Mouse (Mus musculus) thymus, postnatal 0 days (tissue): ENCODE results near the gene Gtf3c4. TPM values are rescaled to one million over a fixed set of nuclear protein-coding genes. Genes with fewer than 3 reads are reported as not detected.

Experiments used
- DNase-seq: peaks from one replicate; pipeline ENCODE4 v3.0.0-alpha.2; 2015; ENCODE audit warnings: low spot score
- polyA plus RNA-seq: library from polyadenylated mRNA; unstranded; fragments of >200 nt; fragmentation: Nextera tagmentation; extraction: Ambion mirVana; gene quantifications from 2 replicates; pipeline ENCODE4 v1.2.1, GENCODE M21; 2015

Gtf3c4 gene
- 7.0 and 7.8 TPM in 2 replicates for polyA plus RNA-seq

GRCm38 (mm10) chr2:28840222-28840951 is at the start of gene Gtf3c4, which contains the start of gene Ddx31:
Gtf3c4 (minus strand) TSS chr2:28840360.
Ddx31 (plus strand) TSS chr2:28840406.
- peak; percentile 96 for DNase-seq

- DNase-seq = no peak
Observed at GRCm38 (mm10) chr2:28884914-28885313, 44.8 kb upstream of the Gtf3c4 start.

- no peak for DNase-seq
Observed at GRCm38 (mm10) chr2:28882826-28883485, 42.8 kb upstream of the Gtf3c4 start.

DNA sequence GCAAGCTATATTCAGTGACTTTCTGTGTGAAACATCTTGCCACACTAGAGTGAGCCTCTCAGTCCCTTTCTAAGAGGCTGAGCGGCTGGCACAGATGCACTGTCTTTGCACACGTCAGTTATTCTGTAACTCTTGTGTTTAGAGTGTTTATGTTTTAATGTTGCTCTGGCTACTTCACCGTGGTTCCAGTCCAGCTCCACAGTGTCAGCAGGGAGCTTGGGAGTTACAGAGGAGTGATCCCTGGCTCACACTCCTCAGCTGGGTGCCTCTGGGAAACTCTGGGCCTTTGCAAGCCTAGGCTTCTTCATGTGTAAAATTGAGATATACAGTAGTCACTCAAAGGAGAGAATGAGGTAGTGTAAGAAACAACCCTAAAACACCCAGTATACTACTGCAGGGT is 41.9 kb upstream of the Gtf3c4 start:
- DNase-seq = no peak

DNA sequence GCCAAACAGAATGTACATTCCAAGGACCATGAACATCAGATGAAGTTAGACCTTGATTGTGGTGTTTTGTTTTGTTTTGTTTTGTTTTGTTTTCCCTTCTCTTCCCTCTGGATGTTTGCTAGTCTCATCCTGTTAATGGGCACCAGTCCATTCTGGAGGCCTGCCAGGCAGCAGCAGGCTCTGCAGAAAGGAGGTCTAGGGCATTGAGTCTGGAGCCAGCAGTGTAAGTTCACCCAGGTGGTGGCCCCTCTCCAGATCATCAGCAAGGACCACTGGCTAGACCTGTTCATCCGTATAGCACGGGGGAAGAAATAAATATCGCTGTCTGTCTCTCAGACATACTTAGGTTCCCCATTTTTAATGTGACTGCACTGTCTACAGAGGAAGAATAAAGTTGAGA is 41.1 kb upstream of the Gtf3c4 start:
- DNase-seq = no peak

DNA sequence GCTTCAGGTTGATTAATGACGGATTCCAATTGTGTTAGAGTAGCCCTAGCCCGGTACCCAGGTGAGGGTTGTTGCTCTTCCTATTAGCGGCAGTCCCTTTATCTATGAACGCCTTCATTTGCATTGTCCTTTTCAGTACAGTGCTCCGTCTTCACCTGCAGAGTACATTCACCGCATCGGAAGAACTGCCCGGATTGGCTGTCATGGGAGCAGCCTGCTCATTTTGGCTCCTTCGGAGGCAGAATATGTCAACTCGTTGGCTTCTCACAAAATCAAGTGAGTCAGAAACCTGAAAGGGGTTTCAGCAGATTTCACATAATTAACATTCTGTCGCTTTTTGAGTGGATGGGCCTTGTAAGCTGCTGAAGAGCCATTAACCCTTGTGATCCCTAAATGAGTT is 35.4 kb upstream of the Gtf3c4 start:
- no peak for DNase-seq

DNA sequence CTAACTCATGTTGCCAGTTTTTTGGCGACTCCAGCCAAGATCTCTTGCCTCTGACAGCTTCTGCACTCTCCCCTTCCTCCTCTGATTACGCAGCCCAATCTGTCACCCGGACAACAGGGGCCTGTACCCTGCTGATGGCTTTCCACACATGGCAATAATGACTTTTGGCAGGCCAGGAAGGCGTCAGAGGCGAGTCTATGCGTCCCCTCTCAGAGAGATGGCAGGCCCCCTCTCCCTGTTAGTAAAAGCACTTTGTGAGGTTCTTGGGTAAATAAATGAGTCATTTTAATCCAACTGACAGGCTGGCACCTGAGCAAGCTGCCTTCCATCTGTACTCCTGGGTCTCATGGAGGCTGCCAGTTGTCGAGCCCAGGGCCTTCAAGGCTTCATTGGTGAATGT is 27.3 kb upstream of the Gtf3c4 start:
- DNase-seq = no peak

- no peak for DNase-seq
Observed at GRCm38 (mm10) chr2:28863857-28864256, 23.7 kb upstream of the Gtf3c4 start.

- DNase-seq = no peak
Observed at GRCm38 (mm10) chr2:28860678-28861423, 20.7 kb upstream of the Gtf3c4 start.

DNA sequence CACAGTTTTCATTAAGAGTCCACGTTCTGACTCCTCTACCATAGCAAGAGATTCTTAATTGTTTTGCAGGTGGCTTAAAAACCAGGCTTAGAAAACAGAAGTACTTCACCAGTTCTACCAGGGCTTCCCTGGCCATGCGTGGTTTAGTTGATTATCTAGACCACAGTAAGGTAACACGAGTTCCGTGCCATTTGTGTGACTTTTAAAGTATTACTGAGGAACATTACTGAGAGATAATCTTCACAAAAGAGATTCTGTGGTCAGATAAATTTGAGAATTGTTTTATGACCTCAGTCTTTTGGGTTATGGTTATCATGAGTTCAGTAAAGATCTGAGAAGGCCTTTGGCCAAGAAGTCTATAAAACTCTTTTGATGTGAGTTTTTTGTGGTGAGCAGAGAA is 19.1 kb upstream of the Gtf3c4 start:
- no peak for DNase-seq

GRCm38 (mm10) chr2:28855773-28856172 is 15.6 kb upstream of the Gtf3c4 start:
- DNase-seq = no peak

GRCm38 (mm10) chr2:28852594-28852993 is 12.4 kb upstream of the Gtf3c4 start:
- peak; percentile 68 for DNase-seq

- DNase-seq = no peak
Observed at GRCm38 (mm10) chr2:28848879-28849278, 8.7 kb upstream of the Gtf3c4 start.

GRCm38 (mm10) chr2:28842042-28842441 is 1.9 kb upstream of the Gtf3c4 start:
- DNase-seq = no peak

GRCm38 (mm10) chr2:28839501-28840221 is 499 bp downstream of the Gtf3c4 start:
- DNase-seq = no peak

- no peak for DNase-seq
Observed at GRCm38 (mm10) chr2:28836181-28836940, 3.8 kb downstream of the Gtf3c4 start.

DNA sequence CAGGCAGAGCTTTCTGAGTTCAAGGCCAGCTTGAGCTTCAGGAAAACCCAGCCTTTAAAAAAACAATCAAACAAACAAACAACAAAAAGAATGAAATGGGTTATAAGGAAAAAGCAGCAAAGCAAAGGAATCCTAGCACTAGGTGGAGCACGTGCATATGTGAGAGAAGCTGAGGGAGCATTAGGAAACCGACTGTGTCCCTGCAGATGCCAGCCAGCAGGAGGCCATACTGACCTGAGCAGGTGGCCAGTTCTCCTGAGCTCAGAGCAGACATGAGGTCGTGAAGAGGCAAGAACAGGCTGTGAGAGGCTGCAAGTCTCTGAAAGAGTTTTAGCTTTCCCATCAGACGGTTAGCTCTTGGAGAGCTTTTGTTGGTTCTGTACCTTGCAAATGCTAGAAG is 10.9 kb downstream of the Gtf3c4 start:
- DNase-seq = no peak

DNA sequence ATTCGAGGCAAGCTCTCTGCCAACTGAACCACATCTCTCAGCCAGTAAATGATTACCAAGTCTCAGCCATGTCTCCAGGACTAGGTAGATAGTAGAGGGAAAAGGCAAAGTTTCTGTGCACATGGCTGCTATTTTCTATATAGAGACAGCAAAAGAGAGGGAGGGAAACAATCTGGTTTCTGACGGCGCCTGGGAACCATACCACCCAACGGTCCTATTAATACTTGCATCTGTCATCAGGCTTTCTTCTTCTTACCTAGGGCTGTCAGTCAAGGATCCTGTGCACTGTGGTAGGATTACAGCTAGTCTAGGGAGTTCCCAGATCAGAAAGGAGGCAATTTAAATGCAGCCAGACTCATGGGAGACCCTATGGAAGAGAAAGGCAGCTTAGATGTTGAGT is 21.3 kb downstream of the Gtf3c4 start:
- no peak for DNase-seq

DNA sequence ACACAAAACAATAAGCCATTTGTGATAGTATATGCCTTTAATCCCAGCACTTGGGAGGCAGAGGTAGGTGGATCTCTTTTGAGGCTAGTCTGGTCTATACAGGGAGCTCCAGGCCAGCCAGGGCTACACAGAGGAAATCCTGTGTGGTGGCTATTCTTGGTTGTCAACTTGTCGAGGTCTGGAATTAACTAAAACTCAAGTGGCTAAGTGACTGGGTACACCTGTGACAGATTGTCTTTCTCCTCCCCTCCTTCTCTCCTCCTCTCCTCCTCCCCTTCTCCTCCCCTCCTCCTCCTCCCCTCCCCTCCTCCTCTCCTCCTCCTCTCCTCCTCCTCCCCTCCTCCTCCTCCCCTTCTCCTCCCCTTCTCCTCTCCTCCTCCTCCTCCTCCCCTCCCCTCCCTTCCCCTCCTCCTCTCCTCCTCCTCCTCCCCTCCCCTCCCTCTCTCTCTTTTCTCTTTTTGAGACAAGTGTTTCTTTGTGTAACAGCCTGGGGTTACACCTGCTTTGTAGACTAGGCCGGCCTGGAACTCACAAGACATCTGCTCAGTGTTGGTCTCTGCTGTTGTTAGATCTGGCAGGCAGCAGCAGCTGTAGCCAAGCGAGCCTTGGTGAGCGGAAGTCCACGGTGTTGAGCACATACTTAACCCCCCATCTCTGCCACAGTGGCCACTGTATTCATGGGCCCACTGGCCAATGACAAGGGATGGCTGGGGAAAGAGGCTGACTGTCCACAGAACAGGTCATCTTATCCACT is 29.7 kb downstream of the Gtf3c4 start:
- DNase-seq = peak; percentile 48

DNA sequence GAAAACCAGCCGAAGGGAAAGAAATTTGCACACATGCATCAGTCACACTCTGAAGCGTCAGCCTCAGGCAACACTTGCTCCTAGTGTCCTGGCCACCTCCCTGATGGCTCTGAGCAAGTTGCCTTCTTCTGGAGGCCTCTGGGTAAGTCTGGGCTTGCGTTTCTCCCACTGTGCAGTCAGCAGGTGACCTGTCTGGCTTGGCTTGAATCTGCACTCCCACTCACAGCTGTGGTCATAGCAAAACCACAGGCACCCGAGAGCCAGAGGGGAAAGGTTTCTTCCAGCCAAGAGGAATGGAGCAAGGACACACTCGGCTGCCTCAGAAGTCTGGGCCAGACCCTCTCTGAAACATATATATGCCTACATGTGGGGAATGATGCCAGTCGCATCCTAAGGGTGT is 31.3 kb downstream of the Gtf3c4 start:
- no peak for DNase-seq
